Mouse (Mus musculus) T-cell, adult 2 months (primary cell): Measurements from ENCODE around the gene Wdr45.
"Not testable (repeated sequence)": the region's sequence is repeated elsewhere in the genome, so short reads cannot be mapped to it uniquely, and the experiment has no call there.

Experiments
- DNase-seq: peaks from one replicate; pipeline ENCODE4 v3.0.0; 2022; ENCODE audit warnings: low spot score

Wdr45 gene

DNA sequence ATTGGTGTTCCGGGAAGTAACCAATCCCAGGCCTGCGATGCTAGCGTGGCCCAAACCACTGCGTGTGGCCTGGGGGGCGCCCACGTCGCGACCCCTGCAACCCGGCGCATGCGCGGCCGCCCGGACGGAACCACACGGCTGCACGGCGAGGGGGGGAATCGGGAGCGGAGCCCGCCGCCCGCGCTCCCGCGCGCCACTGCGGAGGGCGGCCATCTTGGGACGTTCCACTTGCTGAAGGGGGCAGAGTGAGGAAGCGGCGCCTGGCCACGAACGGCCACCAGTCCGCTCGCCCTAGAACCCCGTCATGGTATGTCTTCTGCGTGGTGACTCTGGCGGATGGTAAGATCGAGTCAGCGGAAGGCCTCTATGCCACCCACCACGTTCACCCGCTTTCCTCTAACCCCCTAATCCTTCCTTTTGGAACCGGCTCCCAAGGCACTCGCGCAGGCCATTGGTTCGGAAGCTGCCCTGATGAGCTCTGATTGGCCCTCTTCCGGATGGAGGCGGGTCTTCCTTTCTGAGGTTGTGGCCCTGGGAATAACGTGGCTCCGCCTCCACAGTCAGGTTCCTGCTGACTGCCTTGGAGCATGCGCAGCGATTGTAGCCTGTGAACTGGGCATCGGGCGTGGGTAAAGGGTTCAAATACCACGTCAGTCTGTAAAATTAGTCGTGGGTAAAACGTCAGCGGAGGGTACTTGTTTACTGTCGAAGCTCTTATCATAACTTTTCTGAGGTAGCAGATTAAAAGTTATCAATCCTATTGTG lies at the start of gene Wdr45:
TSS of gene Wdr45 (plus strand) at position 199 of the 765 bp plus-strand sequence.
- DNase-seq: peak; percentile 94

DNA sequence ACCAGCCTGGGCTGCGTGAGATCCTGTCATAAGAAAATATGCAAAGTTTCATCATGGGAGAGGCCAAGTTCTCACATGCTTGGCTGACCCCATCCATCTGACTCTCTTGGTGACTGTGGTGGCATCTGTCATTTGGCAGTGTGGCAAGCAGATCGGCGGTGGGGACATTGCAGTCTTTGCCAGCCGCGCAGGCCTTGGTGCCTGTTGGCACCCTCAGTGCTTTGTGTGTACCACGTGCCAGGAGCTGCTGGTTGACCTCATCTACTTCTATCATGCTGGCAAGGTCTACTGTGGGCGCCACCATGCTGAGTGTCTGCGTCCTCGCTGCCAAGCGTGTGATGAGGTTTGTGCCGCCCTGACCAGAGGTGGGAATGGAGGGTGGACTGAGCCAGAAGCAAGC lies 49.3 kb upstream of the Wdr45 start:
- DNase-seq: no peak

DNA sequence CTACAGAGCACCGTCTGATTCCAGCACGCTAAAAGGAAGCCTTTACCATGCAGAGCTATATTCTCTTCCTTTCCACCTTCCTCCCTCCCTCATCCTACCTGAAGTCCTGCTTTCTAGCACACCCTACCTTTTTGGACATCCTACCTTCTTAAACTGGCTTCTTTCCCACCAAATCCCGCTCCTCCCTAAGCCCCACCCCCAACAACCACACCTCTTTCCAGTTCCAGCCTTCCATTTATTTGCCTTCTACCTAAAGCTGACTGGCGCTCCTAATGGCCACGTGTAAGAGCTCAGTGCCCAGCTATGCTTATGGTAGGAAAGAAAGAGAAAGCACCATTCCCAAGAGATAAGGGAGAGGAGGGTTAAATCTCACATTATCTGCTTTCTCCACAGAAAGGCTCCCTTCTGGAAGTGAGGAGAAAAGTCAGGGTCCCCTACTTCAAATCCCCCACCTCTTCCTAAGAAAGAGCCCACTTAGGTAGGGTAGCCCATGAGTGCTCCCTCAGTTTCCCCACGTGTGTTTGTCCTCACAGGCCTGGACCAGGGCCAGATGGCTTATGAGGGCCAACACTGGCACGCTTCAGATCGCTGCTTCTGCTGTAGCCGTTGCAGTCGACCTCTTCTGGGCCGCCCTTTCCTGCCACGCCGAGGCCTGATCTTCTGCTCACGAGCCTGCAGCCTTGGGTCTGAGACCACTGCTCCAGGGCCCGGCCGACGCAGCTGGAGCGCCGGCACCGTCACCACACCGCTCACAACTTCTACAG lies 48.2 kb upstream of the Wdr45 start:
- no peak for DNase-seq

DNA sequence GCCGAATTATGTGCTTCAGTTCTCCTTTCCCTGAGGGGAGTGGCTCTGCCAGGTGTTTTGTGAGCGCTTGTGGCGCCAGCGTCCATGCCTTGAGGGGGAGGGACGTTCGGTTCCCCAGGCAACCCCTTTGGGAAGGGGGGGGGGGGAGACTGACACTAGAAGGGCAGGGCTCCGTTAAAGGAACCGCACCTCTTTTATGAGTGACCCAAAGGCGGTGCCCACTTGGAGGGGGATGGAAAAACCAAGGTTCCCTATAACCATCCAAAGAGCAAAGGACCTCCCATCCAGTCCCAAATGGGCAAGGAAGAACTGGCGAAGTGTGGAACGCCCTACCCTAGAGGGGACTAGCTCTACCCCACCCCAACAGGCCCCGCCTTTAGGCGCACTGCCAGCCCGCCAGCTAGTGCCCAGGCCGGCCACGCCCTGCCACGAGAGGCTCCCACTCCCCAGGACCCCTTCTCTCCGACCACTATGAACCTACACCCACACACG lies 43.7 kb upstream of the Wdr45 start:
- peak; percentile 22 for DNase-seq

DNA sequence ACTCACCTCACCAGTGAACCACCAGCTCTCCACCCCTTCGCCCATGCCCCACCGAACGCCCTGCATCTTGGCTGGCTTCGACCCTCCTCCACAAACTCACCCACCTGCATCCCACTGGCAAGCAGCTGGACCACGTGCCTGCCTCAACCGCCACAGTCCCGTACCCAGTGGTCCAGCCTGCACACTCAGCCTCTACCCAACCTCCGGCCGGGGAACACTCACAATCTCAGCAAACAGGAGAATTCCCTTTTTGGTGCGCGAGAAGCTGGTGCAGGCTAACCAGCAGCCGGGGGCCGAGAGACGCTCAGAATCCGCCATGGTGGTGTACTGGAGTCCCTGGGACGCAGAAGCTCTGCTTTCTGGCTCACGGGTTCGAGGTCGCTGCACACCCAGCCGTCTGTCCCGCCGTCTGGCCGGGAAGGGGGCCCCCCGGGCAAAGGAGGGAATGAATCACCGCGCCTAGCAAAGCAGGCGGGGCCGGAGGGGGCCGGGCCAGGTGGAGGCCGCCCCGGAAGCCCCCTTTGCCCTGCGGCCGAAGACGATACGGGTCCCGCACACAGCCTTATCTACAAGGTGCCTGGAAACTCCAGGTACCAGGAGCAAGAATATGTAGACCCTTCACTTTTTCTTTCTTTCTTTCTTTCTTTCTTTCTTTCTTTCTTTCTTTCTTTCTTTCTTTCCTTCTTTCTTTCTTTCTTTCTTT lies 43.1 kb upstream of the Wdr45 start, which contains the start of gene Plp2:
TSS of gene Plp2 (minus strand) at position 470 of the 703 bp plus-strand sequence.
- DNase-seq: peak; percentile 13

DNA sequence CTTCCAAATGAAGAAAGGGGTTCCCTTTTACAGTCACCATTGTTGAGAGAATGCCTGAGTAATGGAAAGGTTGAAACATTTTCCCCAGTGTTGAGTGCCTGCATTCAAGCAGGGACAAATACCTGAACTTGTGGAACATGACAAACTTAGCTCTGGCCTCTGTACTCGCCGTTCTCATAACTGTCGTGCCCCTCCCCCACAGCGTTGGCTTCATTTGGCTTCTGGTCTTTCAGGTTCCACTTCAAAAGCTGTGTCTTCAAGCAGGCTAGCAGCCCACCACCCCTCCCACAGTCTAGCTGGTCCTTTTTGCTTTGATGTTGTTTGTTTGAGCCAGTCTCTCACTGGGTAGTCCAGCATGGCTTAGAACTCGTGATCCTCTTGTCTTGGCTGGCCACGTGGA lies 41.4 kb upstream of the Wdr45 start:
- DNase-seq: no peak

DNA sequence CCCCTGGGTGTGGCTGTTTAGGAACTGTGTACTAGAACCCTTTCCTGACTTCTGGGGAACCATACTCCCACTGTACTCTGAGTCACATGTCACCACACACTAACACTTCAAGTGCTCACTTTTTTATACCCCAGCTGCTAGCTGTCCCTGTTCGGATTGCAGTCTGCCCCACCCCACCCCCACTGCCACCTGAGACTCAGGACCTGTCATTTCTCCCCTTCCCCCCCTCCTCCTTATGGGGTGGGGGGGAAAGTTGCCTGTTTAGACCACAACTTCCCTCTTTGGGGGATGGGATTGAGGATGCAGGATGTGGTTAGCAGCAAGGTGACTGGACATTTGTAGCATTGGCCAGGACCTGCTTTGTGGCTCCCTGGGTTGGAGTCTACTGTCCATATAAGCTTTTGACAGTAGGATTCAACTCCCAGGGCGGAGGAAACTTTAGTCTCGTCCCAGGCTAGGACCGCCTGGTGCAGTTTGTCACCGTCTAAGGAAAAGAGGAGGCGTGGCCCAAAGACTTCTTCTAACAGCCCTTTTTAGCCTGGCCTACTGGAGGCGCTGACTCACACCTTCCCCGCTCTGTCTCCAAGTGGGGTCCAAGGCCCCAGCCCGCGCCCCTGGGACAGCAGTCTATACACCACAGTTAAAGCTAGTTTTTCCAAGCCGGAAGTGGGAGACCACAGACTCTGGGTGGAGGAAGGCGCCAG lies 40.4 kb upstream of the Wdr45 start:
- DNase-seq: no peak

DNA sequence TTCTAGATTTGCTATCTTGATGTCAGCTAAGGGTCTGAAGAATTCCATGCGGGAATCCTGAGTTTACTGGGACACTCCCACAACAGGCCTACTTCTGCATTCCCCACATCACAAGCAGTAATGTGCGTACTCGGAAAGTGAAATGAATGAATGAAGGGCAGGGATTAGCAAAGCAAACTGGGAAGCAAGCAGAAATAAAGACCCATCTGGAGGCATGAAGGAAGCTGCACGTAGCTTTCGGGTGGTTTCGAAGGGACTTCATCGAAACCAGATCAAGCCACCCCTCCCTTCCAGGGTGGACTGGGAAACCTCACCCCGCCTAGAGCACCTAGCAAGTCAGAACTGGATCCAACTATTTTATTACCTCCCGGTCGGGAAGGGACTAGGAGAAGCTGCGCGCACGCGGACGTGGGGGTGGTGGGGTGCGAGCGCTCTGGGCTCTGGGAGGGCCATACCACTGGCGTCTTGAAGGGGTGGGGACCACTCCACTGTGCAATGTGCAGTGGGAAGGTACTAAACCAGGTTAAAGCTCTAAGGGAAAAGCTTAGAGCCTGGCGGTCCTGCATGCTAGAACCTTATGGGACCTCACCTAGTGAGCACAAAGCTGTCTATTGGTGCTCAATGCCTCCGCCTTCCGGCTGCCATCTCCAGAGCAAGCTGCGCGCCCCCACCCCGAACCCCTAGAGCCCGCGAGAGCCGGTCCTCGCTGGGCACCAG lies 39.7 kb upstream of the Wdr45 start:
- DNase-seq: peak; percentile 8

DNA sequence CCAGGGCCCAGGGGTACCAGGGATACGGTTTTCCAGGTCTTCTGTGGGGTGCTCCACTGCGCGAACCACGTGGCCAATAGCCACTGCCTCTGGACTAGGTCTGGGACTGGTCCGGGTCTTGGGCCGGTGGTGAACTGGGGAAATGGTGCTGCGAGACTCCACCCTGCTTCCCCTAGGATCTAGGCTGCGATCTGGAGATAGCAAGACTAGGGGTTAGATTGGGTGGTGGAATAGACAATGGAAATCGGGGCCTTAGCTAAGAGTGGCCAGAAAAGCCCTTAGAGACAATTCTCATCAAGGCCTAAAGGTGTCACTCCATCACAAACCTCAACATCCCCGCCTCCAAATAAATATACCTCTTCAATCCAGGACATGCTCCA lies 39.1 kb upstream of the Wdr45 start:
- DNase-seq: no peak

DNA sequence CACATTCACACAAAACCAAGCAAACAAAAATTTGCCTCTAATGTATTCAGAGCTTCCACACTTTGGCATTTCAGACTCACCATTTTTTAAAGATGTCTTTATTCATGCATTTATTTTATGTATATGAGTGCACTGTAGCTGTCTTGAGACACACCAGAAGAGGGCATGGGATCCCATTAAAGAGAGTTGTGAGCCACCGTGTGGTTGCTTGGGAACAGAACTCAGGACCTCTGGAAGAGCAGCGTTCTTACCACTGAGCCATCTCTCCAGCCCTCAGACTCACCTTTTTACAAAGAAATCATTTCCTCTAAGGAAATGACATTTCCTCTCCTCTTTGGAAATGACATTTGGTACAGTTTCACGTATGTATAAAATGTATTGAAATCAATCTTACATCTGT lies 35.1 kb upstream of the Wdr45 start:
- no peak for DNase-seq

DNA sequence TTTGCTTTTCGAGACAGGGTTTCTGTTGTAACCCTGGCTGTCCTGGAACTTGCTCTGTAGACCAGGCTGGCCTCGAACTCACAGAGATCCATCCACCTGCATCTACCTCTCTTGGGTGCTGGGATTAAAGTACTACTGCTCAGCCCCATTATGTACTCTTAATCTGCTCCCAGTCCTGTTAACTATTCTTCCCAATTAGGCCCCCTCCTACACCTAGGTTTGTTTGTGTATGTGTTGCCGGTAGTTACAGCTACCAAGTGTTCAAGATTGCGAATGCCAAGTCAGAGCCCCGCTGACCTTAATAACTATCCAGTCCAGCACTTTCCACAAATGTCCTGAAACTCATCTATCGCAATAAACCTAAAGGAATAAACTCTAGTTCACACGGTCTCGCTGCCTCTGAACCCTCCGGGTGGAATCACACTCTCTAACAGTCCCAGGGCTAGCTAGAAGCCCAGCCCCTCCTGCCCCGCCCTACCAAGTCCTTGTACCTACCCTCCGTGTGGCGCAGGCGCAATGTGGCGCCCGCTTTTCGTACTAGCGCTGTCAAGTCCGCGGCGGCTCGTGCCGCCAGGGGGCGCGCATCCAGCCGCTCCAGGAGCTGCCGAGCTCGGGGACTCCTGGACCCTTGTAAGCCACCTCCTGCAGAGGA lies 34.6 kb upstream of the Wdr45 start:
- peak; percentile 91 for DNase-seq

DNA sequence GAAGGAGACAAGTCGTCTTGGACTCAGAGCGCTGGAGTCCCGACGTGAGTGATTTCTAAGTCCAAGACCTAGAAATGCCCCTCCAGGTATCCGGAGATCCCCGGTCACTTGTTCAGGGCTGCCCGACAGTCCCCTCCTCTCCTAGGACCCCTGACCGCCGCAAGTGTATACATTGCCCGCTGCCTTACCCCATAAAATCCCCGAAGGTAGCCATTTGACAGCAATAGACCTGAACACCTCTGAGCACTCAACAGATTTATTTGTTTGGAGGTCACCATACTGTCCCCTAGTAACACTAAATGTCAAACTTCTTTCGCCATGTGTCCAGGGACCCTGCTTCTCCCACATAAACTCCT lies 34.1 kb upstream of the Wdr45 start:
- no peak for DNase-seq

DNA sequence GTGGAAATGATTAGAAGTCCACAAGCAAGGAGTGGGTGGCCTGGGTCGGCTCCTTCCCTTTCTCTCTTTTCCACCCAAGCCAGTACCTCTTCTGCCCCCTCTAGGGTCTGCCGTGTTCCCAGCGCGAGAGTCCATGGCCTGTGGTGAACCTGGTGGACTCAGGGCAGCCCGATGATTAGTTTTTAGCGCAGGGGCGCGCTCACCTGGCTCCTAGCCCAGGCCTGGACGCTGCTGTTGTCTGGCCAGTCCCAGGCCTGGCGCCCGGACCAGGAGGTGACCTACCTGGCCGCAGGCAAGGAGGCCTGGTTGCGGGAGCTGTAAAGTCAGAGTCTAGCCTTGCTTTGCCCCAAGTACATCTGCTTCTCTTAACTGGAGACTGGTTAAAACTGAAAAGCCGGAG lies 33.3 kb upstream of the Wdr45 start, which contains the start of gene Magix:
TSS of gene Magix (minus strand) at position 388 of the 400 bp plus-strand sequence.
- DNase-seq: no peak

DNA sequence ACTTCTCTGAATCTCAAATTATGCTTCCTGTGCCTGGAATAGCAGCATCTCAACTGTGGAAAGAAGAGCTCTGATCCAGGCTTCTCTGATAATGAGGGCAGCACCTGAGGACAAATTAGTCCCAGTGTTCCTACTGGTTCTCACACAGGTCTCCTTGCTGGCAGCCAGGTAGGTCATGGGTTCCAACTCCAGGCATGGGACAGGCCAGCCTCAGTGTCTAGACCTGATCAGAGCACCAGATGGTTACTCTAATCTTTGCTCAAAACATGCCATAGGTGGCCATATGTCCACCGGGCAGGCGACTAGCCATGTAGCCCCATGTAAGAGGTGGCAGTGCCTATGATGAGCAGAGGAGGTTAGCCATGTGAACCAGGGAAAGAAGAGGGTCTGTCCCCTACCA lies 25.8 kb upstream of the Wdr45 start:
- DNase-seq: no peak

DNA sequence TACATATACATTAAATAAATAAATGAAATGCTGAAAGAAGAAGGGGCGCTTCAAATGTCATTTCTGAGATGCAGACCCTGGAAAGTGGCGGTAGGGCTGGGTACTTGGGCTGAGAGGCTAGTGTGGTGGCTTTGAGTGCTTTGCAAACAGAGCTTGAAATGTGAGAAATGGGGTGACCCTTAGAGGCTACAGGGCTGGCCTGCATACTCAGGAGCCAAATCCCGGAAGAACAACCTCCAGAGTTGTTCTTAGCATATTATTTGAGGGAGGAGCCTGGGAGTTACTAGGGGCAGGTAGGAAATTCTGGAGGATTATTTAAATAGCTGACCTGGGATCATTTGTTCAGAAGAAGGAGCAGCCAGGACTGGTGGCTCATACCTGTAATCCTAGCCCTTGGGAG lies 23.6 kb upstream of the Wdr45 start:
- no peak for DNase-seq

DNA sequence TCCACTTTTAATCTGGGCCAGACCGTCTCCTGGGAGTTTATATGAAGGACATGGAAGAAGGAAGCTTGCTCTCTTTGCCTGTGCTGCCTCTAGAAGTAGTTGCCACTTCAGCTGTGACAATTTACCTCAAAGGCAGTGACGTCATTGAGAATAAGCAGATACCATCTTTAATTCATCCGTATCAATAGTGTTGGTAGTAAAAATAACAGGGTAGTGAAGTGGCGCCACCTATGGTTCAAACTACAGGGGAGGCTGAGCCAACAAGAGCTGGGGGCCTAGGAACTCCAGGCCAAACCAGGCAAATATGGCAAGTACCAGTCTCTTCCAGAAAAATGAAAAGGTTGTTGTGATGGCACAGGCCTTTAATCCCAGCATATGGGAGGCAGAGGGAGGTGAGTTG lies 21.3 kb upstream of the Wdr45 start:
- peak; percentile 73 for DNase-seq

DNA sequence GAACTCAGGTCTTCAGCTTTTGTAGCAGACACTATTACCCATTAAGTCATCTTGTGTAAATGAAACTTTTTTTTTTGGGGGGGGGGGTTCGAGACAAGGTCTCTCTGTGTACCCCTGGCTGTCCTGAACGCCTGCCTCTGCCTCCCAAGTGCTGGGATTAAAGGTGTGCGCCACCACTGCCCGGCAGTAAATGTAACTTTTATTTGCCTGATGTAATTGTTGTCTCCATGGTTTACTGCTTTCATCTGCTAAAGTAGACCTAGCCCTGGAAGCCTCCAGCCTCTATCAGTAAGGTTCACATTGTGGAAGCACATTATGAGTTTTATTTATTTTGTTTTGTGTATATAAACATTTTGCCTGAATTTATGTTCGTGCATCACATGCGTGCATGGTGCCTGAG lies 17.6 kb upstream of the Wdr45 start:
- DNase-seq: no peak

DNA sequence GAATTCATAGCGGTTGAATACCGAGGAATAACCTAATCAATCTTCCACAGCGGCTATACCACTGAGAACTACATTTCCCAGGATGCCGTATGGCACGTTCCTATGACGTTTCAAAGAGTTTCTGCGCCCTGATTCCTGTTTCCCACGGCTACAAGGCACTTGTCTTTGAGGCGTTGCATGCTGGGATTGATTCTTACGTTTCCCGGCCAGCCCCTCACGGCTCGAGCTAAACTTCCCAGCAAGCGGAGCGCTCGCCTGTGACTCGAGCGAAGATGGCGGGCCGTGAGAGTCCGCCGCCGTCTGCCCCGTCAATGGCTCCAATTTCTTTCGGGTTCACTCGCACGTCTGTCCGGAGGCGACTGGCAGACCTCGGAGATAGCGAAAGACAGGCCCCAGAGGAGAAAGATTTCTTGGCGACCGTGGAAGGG lies 17.2 kb upstream of the Wdr45 start, which contains the start of gene Gpkow:
TSS of gene Gpkow (plus strand) at position 178 of the 428 bp plus-strand sequence.
- DNase-seq: peak; percentile 88

DNA sequence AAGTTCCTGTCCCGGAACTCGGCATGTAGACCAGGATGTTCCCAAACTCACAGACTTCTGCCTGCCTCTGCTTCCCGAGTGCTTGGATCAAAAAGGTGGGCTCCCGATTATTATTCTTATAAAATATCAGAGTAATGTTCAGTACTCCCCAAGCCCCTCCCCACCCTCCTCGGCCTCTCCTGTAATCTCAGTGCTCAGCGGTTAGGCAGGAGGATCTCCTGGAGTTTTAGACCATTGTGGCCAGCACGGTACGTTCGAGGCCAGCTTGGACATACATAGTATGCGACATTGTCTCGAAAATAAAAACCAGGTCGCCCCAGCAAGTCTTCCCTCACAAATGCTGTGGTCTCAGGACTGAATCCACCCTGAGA lies 384 bp upstream of the Wdr45 start:
- not testable (repeated sequence) for DNase-seq

DNA sequence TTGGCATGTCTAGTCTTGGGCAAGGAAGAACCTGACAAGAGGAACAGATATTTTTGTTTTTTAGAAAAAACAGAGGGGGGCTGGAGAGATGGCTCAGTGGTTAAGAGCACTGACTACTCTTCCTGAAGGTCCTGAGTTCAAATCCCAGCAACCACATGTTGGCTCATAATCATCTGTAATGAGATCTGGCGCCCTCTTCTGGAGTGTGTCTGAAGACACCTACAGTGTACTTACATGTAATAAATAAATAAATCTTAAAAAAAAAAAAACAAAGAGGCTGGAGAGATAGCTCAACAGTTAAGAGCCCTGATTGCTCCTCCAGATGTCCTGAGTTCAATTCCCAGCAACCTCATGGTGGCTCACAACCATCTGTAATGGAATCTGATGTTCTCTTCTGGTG lies 1.9 kb downstream of the Wdr45 start:
- peak; percentile 13 for DNase-seq
